Mouse (Mus musculus) CH12.LX (cell line): ENCODE results near the gene Tspan9. TPM values are rescaled to one million over a fixed set of nuclear protein-coding genes. Genes with fewer than 3 reads are reported as not detected.

Experiments
- DNase-seq: peaks from one replicate; pipeline ENCODE4 v3.0.0-alpha.2; 2013; ENCODE audit errors: extremely low read depth
- H3K27ac ChIP-seq: 2 replicates; pipeline ENCODE4 v1.5.1; 2012; ENCODE audit warnings: low read depth, mild to moderate bottlenecking, control low read depth, moderate library complexity; ENCODE audit not compliant: insufficient read depth
- H3K27me3 ChIP-seq: replicated peaks from 2 replicates; pipeline ENCODE3; 2012; ENCODE audit warnings: inconsistent platforms
- H3K36me3 ChIP-seq, 2 experiments: replicated peaks in 1 of 2; 2 replicates each; pipeline versions ENCODE3 to v1.6.1; 2012; ENCODE audit warnings: inconsistent platforms in 1 of 2, low read length in 1 of 2, mild to moderate bottlenecking in 1 of 2, mixed read lengths in 1 of 2, moderate library complexity in 1 of 2; ENCODE audit not compliant: control insufficient read depth in 1 of 2, insufficient read depth in 1 of 2
- H3K4me1 ChIP-seq, 2 experiments: 2 replicates each; pipeline ENCODE4 v1.6.1; 2012; ENCODE audit warnings: inconsistent platforms in 1 of 2, moderate library complexity in 1 of 2; ENCODE audit not compliant: insufficient read depth in 2 of 2, control insufficient read depth in 1 of 2
- H3K4me2 ChIP-seq: 2 replicates; pipeline ENCODE4 v1.6.1; 2012; ENCODE audit warnings: low read depth, mild to moderate bottlenecking, control low read depth; ENCODE audit not compliant: poor library complexity, insufficient read depth, severe bottlenecking
- H3K4me3 ChIP-seq, 3 experiments: fragments of 150-350 bp in 1 of 3; sonication (generic) in 1 of 3; replicated peaks in 1 of 3; 2 replicates each; pipeline versions ENCODE3 to v1.5.1; 2011 to 2012; ENCODE audit warnings: low read depth in 2 of 3, low read length in 2 of 3, mild to moderate bottlenecking in 2 of 3, moderate library complexity in 2 of 3, control low read depth in 1 of 3, improper control_type of control experiment in 1 of 3, inconsistent platforms in 1 of 3, mixed read lengths in 1 of 3; ENCODE audit not compliant: poor library complexity in 1 of 3
- H3K79me2 ChIP-seq: replicated peaks from 2 replicates; pipeline ENCODE4 v1.6.1; 2012; ENCODE audit warnings: mild to moderate bottlenecking, moderate library complexity; ENCODE audit not compliant: control insufficient read depth, poor library complexity, insufficient read depth, severe bottlenecking; ENCODE audit errors: extremely low read depth
- H3K9ac ChIP-seq: 2 replicates; pipeline ENCODE4 v1.6.1; 2012; ENCODE audit warnings: low read depth, mild to moderate bottlenecking, control low read depth, moderate library complexity; ENCODE audit not compliant: insufficient read depth
- H3K9me3 ChIP-seq: replicated peaks from 2 replicates; pipeline ENCODE3; 2012; ENCODE audit warnings: low read length, inconsistent platforms, mixed read lengths
- BHLHE40 ChIP-seq: IDR thresholded peaks from 2 replicates; pipeline ENCODE4 v1.6.1; 2011; ENCODE audit warnings: mild to moderate bottlenecking, low read depth, low read length, improper control_type of control experiment
- CHD2 ChIP-seq: IDR thresholded peaks from 2 replicates; pipeline ENCODE4 v1.6.1; 2011; ENCODE audit warnings: low read length, improper control_type of control experiment
- HCFC1 ChIP-seq: IDR thresholded peaks from 2 replicates; pipeline ENCODE4 v1.6.1; 2012; ENCODE audit warnings: low read depth, mild to moderate bottlenecking, inconsistent platforms, low read length, improper control_type of control experiment
- IRF4 ChIP-seq: IDR thresholded peaks from 2 replicates; pipeline ENCODE4 v1.6.1; 2014; ENCODE audit warnings: low read depth, mild to moderate bottlenecking, inconsistent platforms, low read length, improper control_type of control experiment
- JUN ChIP-seq: IDR thresholded peaks from 2 replicates; pipeline ENCODE4 v1.6.1; 2011; ENCODE audit warnings: low read depth, mild to moderate bottlenecking, low read length, improper control_type of control experiment, moderate library complexity; ENCODE audit not compliant: insufficient read depth
- JUND ChIP-seq: conservative IDR thresholded peaks from 2 replicates; pipeline ENCODE4 v1.6.1; 2011; ENCODE audit warnings: low read depth, low read length, improper control_type of control experiment
- MAX ChIP-seq: IDR thresholded peaks from 2 replicates; pipeline ENCODE4 v1.6.1; 2011; ENCODE audit warnings: low read length, improper control_type of control experiment
- MAZ ChIP-seq: IDR thresholded peaks from 2 replicates; pipeline ENCODE4 v1.6.1; 2012; ENCODE audit warnings: low read depth, mild to moderate bottlenecking, inconsistent platforms, low read length, improper control_type of control experiment, moderate library complexity
- MEF2A ChIP-seq: IDR thresholded peaks from 2 replicates; pipeline ENCODE4 v1.6.1; 2014; ENCODE audit warnings: low read depth, mild to moderate bottlenecking, inconsistent platforms, low read length, improper control_type of control experiment, borderline replicate concordance
- MXI1 ChIP-seq: IDR thresholded peaks from 2 replicates; pipeline ENCODE4 v1.6.1; 2011; ENCODE audit warnings: mild to moderate bottlenecking, low read depth, low read length, improper control_type of control experiment
- NELFE ChIP-seq: IDR thresholded peaks from 2 replicates; pipeline ENCODE4 v1.6.1; 2011; ENCODE audit warnings: low read depth, low read length, improper control_type of control experiment
- NRF1 ChIP-seq: IDR thresholded peaks from 2 replicates; pipeline ENCODE4 v1.6.1; 2014; ENCODE audit warnings: low read depth, mild to moderate bottlenecking, inconsistent platforms, low read length, improper control_type of control experiment, moderate library complexity
- PAX5 ChIP-seq: IDR thresholded peaks from 2 replicates; pipeline ENCODE4 v1.6.1; 2012; ENCODE audit warnings: low read length, inconsistent platforms, mixed read lengths
- POLR2A ChIP-seq: IDR thresholded peaks from 2 replicates; pipeline ENCODE4 v1.6.1; 2011; ENCODE audit warnings: low read depth, mild to moderate bottlenecking, improper control_type of control experiment, low read length
- POLR2AphosphoS2 ChIP-seq: IDR thresholded peaks from 2 replicates; pipeline ENCODE4 v1.6.1; 2011; ENCODE audit warnings: low read depth, low read length, improper control_type of control experiment
- RAD21 ChIP-seq: IDR thresholded peaks from 2 replicates; pipeline ENCODE4 v1.6.1; 2011; ENCODE audit warnings: low read depth, mild to moderate bottlenecking, low read length, improper control_type of control experiment, moderate library complexity
- RCOR1 ChIP-seq: conservative IDR thresholded peaks from 2 replicates; pipeline ENCODE4 v1.6.1; 2012; ENCODE audit warnings: low read depth, mild to moderate bottlenecking, inconsistent platforms, low read length, improper control_type of control experiment
- SIN3A ChIP-seq: IDR thresholded peaks from 2 replicates; pipeline ENCODE4 v1.6.1; 2012; ENCODE audit warnings: low read length, improper control_type of control experiment, inconsistent platforms
- SMC3 ChIP-seq: IDR thresholded peaks from 2 replicates; pipeline ENCODE4 v1.6.1; 2011; ENCODE audit warnings: low read depth, low read length, improper control_type of control experiment
- TBP ChIP-seq: conservative IDR thresholded peaks from 2 replicates; pipeline ENCODE4 v1.6.1; 2011; ENCODE audit warnings: low read depth, low read length, improper control_type of control experiment
- TCF12 ChIP-seq: IDR thresholded peaks from 2 replicates; pipeline ENCODE4 v1.6.1; 2014; ENCODE audit warnings: low read depth, mild to moderate bottlenecking, inconsistent platforms, low read length, improper control_type of control experiment
- UBTF ChIP-seq: IDR thresholded peaks from 2 replicates; pipeline ENCODE4 v1.6.1; 2012; ENCODE audit warnings: low read depth, mild to moderate bottlenecking, inconsistent platforms, low read length, improper control_type of control experiment, moderate library complexity
- USF1 ChIP-seq: IDR thresholded peaks from 2 replicates; pipeline ENCODE4 v1.6.1; 2014; ENCODE audit warnings: low read depth, mild to moderate bottlenecking, inconsistent platforms, low read length, improper control_type of control experiment
- USF2 ChIP-seq: conservative IDR thresholded peaks from 2 replicates; pipeline ENCODE4 v1.6.1; 2011; ENCODE audit warnings: low read depth, low read length, improper control_type of control experiment
- ZNF384 ChIP-seq: IDR thresholded peaks from 2 replicates; pipeline ENCODE4 v1.6.1; 2012; ENCODE audit warnings: low read depth, low read length, improper control_type of control experiment, inconsistent platforms
- dilution Hi-C: fragments of 300-500 bp; cut with MboI; formaldehyde crosslinking; loops from 2 replicates; pipeline ENCODE4 v1.14.3; 2020; ENCODE audit warnings: low sequenced_read_pairs; ENCODE audit not compliant: extremely low pct_unique_long_range_greater_than_20kb, extremely low pct_ligation_motif_present
- in situ Hi-C: fragments of 300-500 bp; cut with MboI; formaldehyde crosslinking; loops from 3 replicates; pipeline ENCODE4 v1.14.3; 2019; ENCODE audit warnings: low sequenced_read_pairs, low pct_ligation_motif_present, low pct_unique_long_range_greater_than_20kb, mixed read lengths
- polyA plus RNA-seq: library from polyadenylated mRNA; unstranded; fragments of >175 nt; gene quantifications from 2 replicates; pipeline ENCODE4 v1.2.1, GENCODE M21; 2012; ENCODE audit warnings: low read depth; ENCODE audit not compliant: insufficient read length
- total RNA-seq, 2 experiments: library from RNA; depleted of rRNA; stranded (reverse); fragments of 300-350 nt in 1 of 2; fragments of >200 nt in 1 of 2; gene quantifications; 2 replicates each; pipeline ENCODE4 v1.2.3; 2012 to 2014

Tspan9 gene
- total and polyA plus RNA-seq, 3 experiments = 0.40 to 0.98 (median 0.71) TPM

DNA sequence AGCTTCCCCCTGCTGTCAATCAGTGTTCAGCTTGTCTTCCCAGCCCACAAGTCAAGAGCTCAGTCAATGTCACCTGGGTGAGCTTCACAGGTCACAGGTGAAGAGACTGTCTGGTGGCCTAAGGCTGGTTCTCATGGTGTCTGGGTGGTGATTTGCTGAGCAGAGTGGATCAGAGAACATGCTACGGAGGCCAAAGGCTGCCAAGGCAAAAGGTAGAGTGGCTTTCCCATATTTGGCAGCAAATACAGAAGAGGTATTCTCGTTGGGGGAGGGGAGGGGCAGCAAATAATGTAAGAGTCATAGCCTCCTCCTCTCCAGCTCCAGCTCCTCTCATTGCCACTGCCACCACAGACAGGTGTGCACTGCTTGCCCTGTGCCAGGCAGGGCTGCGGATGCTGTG, 37.2 kb downstream of the Tspan9 start:
- DNase-seq = no peak
- peaks cover 0 to 7% of the 10 kb centered on the region in 2 experiments; a peak in 3 of 4 replicates for H3K4me1 ChIP-seq
- no peak overlapping the region for H3K9ac ChIP-seq
- no peak overlapping the region for H3K4me3 ChIP-seq
- H3K4me2 ChIP-seq = no peak overlapping the region
- dilution Hi-C loops = no loop called here
- in situ Hi-C loops = no loop called here
- peaks cover 90% of the 10 kb centered on the region for H3K27me3 ChIP-seq
- no peaks in the 10 kb centered on the region for H3K79me2 ChIP-seq
- H3K9me3 ChIP-seq = no peaks in the 10 kb centered on the region
- H3K27ac ChIP-seq = no peak overlapping the region
- H3K36me3 ChIP-seq = no peaks in the 10 kb centered on the region
- no peak for TF ChIP-seq JUND
- no peak for TF ChIP-seq POLR2AphosphoS2
- TF ChIP-seq TBP = no peak
- TF ChIP-seq MXI1 = no peak
- TF ChIP-seq POLR2A = no peak
- TF ChIP-seq MAX = no peak
- TF ChIP-seq MAZ = no peak
- no peak for TF ChIP-seq HCFC1
- no peak for TF ChIP-seq BHLHE40
- no peak for TF ChIP-seq SIN3A
- TF ChIP-seq ZNF384 = no peak
- no peak for TF ChIP-seq TCF12
- no peak for TF ChIP-seq SMC3
- TF ChIP-seq NELFE = no peak
- TF ChIP-seq IRF4 = no peak
- TF ChIP-seq RAD21 = no peak
- no peak for TF ChIP-seq MEF2A
- TF ChIP-seq USF2 = no peak

DNA sequence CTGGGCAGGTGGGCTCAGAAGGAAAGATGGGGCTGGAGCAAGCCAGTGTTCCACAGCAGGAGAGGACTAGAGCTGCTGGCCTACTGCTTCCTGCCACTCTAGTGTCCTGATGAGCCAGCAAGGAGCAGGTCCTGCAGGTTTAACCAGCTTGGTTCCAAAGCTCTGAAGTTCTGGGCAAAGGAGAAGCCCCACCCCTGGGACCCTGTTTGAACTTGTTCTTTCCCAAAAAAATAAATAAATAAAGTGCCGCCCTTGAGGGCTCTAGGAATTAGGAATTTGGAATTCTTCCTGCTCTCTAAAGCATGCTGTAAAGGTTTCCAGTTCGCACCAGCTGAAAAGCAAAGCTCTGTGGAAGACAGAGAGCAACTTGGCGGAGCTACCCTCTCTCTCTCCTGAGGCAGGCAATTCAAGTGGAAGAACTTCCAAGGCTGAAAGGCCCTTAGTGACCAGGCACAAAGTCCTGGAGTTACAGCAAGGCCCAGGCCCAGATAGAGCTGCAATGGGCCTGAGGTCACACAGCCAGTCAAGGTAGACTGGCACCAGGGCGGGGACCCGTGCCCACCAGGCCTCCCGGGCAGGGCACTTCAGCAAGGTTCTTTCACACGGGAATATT, 38.6 kb downstream of the Tspan9 start:
- in situ Hi-C loops (no loop called here), dilution Hi-C loops (no loop called here)
- Histone ChIP-seq H3K4me3 (no peak overlapping the region), H3K27me3 (peaks cover 87% of the 10 kb centered on the region), H3K4me1 (peaks cover 0 to 7% of the 10 kb centered on the region in 2 experiments; a peak in 3 of 4 replicates), H3K9ac (no peak overlapping the region), H3K4me2 (no peak overlapping the region), H3K27ac (no peak overlapping the region), H3K79me2 (no peaks in the 10 kb centered on the region), H3K36me3 (no peaks in the 10 kb centered on the region), H3K9me3 (peaks cover 3% of the 10 kb centered on the region)
- TF ChIP-seq POLR2A (no peak), JUN (no peak), IRF4 (no peak), RCOR1 (no peak), PAX5 (no peak), USF1 (no peak), UBTF (no peak), CHD2 (no peak), NRF1 (no peak)
- no peak for DNase-seq
